Mouse (Mus musculus): Measurements from ENCODE around the gene Axdnd1.

The Axdnd1 gene

DNA sequence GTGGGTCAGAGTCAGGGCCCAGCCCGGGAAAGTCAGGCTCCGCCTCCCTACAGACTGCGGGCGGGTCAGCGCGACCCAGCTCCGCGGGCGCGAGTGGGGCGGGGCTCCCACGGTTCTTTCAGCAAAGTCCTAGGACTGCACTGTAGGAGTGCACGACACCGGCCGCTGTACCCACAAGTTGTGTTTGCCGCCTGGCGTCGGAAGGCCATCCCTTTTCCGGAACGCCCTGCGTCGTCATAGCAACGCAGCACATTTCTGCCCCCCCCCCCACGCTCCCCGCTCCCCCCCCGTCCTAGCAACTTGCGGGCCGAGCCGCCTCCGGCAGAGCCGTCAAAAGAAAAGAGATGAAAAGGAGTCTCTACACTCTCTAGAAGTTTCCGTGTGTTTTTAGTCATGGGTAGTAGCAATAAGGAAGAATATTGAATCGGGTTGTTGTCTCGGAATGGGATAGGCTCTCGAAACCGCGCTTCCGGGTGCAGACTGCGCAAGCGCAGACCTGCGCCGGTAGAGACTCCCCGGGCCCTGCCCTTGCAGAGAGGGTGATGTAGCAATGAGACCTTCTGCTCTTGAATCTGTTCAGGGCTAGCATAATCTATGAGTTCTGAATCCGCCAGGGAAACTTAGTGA lies at the start of gene Axdnd1:
Axdnd1 (minus strand) TSS at position 489 of the 627 bp plus-strand sequence.
- peak; percentile 87 to 91 for DNase-seq

GRCm38 (mm10) chr1:156470557-156470956 lies 49.6 kb upstream of the Axdnd1 start:
- peak in 1 of 2 experiments; percentile 34 for DNase-seq

DNA sequence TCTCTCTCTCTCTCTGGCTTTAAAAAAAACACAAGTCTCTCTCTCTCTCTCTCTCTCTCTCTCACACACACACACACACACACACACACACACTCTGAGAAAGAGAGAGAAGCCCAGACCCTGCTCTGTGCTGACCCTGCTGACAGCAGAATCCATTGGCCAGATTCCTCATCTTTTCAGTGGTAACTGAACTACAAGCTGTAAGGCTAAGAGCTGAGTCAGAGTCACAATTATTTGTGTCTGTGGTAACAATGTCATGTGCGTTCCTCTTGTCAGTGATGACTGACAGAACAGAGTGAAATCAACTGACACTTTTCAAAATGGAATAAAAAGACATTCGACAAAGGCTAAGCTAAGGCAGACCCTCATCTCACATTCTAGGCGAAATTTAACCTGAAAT lies 47.6 kb upstream of the Axdnd1 start:
- DNase-seq, result no peak

DNA sequence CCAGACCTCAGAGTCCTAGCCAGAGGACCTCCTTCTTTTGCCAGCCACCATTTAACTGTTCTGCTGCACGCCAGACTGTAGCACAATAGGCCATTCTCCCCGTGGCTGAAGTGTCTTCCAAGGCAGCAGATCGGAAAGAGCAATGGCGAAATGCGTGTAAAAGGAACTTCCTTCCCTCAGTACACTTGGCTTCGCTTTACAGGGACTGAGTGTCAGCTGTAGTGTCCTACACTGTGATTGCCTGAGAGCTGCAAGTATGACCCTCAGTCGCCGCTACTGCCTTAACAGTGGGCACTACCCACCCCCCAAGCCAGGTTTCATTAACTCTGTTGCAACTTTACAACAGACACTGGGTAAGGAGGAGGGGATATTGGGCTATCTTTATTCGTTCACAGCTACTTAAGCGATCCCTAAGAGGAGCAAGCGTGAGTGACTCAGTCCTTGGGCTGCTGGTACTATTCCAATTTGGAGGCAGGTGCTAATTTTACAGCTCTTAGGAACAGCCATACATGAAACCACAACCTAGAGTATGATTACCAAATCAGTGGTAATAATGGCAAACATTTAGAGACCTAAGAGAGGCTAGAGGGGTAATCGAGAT lies 46.8 kb upstream of the Axdnd1 start:
- DNase-seq, result peak; percentile 41 to 64

- DNase-seq, result no peak
Measured at GRCm38 (mm10) chr1:156464963-156465362, 44.0 kb upstream of the Axdnd1 start.

GRCm38 (mm10) chr1:156463981-156464853 lies 43.3 kb upstream of the Axdnd1 start:
- peak; percentile 52 to 56 for DNase-seq

DNA sequence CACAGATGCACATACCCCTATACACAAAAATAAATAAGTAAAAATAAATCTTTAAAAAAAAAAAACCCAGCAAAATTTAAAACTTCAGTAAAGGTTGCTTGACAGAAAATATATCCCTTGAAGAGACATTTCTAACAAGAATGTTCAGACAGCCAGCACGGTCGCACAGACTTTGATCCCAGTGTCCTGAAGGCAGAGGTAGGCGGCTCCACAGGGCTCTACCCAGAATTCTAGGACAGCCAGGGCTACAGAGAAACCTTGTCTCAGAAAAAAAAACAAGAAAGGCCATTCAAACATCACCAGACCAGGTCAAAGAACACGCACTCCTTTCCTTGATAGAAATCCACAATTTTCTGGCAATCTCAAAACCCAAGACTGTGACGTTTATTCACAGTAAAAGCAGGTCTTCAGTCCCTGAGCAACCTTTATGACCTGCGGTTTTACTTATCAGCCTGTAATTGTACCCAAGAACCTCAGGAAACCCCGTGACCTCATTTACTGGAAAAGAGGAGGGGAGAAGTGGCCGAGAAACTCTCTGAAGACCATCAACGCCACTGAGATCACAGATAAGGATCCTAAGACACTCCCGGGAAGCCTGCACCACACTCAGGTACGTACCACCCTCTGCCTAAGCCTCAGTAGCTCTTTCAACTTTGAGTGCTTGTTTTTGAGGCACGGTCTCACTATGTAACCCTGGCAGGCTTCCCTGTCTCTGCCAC lies 41.5 kb upstream of the Axdnd1 start:
- DNase-seq, result no peak

DNA sequence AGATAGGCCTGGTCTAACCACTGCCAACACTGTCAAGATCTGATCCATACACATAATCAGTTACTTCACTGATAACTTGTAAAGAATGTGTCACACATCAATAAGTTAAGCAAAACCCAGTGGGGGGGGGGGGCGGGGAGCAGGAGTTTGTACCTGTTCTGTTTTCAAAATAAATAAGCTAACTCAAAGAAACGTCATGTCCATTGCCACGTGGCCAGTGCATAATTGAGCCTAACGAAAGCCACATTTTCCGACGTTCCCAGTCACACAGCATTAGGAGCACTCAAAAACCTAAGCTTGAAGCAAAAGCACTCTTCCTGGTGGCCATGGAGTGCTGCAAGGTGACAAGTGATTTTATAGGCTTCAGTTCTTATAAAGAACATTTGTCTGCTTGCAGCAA lies 40.1 kb upstream of the Axdnd1 start:
- DNase-seq, result no peak

- DNase-seq, result no peak
Measured at GRCm38 (mm10) chr1:156460216-156460615, 39.3 kb upstream of the Axdnd1 start.

DNA sequence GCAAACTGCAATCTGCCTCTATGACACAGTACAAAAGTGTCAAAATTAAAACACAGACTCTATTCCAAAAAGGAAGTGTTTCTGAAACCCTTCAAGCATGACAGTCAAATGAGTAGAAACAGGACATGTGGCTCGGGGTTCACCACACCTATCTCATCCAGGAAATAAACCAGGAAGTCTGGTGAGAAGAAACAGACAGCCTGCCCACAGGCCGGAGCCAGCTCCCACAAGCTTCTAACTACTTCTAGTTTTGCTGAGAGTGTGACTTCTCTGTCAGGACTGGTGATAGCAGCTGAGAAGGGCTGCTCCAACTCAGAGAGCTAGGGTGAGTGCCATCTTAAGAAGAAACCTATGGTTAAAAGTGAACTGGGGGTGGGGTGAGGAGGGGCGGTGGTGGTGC lies 38.7 kb upstream of the Axdnd1 start:
- DNase-seq, result peak in 1 of 2 experiments; percentile 39

DNA sequence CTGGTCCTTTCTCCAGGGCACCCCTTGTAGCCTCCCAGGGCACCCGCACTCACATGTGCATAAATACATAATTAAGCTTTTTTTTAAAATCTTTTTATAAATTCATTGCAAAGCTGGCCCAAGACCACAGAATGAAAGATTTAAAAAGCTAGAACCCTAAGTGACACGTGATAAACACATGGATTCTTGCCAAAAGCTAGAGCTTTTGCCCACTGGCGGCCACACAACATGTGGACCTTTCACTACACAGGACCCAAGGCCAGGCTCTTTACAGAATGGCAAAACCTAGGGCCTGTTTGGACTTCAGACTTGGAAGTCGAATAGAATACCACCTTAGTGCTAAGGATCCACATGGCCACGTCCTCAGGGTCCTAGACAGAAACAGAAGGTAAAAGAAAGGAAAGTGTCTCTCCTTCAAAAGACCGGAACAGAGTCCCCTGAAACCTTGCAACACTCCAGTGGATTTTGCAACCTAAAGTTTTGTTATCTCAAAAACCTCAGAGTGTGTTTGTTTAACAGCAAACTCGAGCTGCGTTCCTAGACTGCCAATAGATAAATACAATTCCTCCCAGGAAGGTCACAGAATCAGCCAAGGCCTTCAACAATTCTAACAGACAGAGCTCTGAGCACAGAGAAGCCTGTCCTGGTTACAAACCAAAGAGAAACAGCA lies 37.6 kb upstream of the Axdnd1 start:
- DNase-seq, result peak in 1 of 2 experiments; percentile 69

DNA sequence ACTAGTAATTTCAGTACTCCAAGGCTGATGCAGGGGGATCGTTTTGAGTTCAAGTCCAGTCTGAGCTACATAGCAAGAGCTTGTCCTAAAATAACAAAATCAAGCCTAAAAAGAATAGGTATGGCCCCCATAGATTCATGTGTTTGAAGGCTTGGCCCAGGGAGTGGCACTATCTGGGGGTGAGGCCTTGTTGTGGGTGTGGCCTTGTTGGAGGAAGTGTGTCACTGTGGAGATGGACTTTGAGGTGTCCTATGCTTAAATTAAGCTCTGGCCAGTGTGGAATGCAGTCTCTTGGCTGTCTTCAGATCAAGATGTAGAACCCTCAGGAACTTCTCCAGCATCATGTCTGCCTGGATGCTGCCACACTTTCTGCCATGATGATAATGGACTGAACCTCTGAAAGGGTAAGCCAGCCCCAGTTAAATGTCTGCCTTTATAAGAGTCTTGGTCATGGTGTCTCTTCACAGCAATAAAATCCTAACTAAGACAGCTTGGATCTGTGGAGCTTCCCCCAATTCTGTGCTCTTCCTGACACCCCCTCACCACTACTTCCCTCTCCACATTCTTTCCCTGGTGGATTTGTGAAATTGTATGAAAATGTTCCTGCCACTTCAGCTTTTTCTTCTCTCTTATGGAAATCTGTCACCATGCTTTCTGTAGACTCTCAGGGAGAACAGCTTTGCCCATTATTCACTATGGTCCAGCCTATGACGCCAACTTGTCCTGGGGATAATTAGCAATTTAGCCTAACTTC lies 34.2 kb upstream of the Axdnd1 start:
- DNase-seq, result no peak

DNA sequence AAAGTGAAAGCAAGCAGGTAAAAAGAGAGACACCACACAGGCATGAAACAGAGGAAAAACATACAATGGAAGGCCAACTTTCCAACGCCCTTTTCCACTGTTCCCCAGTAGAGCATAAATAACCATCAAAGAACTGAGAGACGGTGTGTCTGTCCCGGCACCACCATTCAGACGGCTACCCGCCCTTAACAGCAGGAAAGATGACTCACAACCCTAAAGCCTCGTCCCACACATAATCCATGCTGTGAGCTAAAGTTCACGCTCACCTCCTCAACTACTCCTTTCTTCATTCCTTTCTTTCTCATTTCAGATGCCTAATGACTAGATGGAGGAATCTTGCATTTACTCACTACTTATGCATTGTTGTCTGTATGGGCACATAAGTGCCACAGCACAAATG lies 33.4 kb upstream of the Axdnd1 start:
- DNase-seq, result no peak

DNA sequence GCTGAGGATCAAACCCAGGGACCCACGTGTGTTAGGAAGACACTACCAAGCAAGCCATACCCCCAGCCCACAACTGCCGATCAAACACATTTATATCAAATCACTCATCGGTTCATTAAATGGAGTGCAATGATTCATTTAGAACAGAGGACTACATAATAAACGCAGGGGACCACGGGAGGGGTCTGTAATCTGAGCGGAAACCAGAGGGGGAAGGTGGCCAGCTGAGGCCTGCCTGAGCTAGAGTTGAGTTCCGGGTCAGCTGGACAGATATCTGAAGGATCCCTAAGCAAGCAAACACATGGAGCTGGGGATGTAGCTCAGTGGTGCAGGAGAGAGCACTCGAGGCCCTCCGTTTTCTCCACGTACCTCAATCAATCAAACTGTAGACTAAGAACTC lies 32.9 kb upstream of the Axdnd1 start:
- DNase-seq, result no peak

DNA sequence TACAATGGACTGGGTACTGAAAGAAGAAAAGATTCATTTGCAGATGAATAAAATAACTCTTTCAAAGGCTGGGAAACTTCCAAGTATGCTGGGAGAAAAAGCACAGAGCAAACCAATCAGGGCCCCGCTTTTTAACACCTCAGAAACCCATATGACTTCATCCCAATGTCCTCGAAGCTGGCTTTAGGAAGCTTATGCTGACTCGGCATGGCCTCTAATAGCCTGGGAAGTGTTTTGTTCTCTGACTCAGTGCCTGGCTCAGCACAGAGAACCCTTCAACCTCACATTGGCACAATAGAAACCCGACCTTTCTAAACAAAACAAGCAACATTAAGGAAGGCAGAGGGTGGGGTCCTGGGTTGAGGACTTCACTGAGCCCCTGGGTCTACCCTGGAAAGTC lies 29.5 kb upstream of the Axdnd1 start:
- DNase-seq, result no peak

GRCm38 (mm10) chr1:156449691-156450090 lies 28.7 kb upstream of the Axdnd1 start:
- DNase-seq, result no peak

GRCm38 (mm10) chr1:156449089-156449488 lies 28.1 kb upstream of the Axdnd1 start:
- no peak for DNase-seq

- no peak for DNase-seq
Measured at GRCm38 (mm10) chr1:156445049-156445448, 24.1 kb upstream of the Axdnd1 start.

- no peak for DNase-seq
Measured at GRCm38 (mm10) chr1:156442776-156443175, 21.8 kb upstream of the Axdnd1 start.

DNA sequence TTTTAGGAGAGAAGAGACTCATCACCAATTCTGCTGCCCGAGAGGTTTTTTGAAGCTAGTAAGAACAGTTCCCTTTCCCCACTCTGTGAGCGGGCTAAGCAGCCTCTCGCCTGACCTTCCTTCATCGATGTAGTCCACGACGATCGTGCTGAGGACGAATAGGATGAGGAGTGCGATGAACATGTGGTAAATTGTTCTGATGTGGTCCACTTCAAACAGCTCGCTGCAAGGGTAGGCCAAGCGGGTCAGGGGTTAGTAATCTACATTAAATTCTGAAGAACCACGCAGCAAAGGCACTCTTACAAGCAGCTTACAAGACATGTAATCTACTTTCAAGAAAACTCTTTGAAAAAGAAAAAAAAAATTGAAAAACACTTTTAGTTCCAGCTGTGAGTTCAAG lies 21.3 kb upstream of the Axdnd1 start:
- DNase-seq, result no peak

GRCm38 (mm10) chr1:156437726-156438125 lies 16.8 kb upstream of the Axdnd1 start:
- DNase-seq, result no peak

Measured in lung, adult 18-20 months (tissue).